Mouse (Mus musculus) right cerebral cortex, postnatal 36 days (tissue): ENCODE measurements around the gene Pkn2.

Experiments
- DNase-seq, 2 experiments: peaks; one replicate each; pipeline ENCODE4 v3.0.0; 2022; ENCODE audit warnings: low spot score in 2 of 2, mixed read lengths in 1 of 2

The Pkn2 gene

DNA sequence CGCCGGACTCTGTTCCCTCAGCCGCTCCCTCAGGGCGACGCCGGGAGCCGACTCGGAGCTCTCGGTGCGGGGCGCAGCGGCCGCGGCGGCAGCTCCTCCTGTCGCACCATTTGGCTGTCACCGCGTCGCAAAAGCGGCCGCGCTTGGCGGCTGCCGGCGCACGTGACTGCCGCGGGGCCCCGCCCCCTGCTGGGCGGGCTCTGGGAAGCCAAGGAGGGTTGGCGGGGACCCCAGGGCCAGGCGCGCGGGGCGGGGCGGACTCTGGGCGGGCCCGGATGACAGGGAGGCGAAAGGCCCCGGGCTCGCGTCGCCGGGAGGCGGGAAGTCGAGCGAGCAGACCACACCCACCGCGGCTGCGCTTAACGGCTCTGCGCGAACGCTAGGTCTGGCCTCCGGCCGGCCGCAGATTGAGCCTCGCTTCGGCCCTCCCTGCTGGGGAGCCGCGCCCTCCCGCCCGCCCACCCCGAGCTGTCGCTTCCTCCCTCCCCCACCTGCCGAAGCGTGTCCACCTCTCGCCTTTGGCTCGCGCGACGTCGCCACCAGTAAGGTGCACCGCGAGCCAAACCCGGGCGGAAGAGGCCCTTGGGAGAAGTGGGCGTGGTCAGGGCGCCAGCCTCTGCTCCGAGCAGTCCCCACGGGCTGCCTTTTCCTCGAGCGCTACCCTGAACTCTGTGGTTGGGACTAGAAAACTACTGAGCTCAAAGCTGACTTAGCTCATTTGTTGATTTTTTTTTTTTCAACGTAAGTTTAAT is at the start of gene Pkn2:
TSS of gene Pkn2 (minus strand) at position 133 of the 752 bp plus-strand sequence.
- DNase-seq: peak; percentile 98

GRCm38 (mm10) chr3:142929906-142930305 is 48.1 kb upstream of the Pkn2 start:
- DNase-seq: no peak

- no peak for DNase-seq
Measured at GRCm38 (mm10) chr3:142927311-142927710, 45.5 kb upstream of the Pkn2 start.

GRCm38 (mm10) chr3:142924831-142925348 is 43.1 kb upstream of the Pkn2 start:
- DNase-seq: no peak

- DNase-seq: no peak
Measured at GRCm38 (mm10) chr3:142919070-142919469, 37.3 kb upstream of the Pkn2 start.

DNA sequence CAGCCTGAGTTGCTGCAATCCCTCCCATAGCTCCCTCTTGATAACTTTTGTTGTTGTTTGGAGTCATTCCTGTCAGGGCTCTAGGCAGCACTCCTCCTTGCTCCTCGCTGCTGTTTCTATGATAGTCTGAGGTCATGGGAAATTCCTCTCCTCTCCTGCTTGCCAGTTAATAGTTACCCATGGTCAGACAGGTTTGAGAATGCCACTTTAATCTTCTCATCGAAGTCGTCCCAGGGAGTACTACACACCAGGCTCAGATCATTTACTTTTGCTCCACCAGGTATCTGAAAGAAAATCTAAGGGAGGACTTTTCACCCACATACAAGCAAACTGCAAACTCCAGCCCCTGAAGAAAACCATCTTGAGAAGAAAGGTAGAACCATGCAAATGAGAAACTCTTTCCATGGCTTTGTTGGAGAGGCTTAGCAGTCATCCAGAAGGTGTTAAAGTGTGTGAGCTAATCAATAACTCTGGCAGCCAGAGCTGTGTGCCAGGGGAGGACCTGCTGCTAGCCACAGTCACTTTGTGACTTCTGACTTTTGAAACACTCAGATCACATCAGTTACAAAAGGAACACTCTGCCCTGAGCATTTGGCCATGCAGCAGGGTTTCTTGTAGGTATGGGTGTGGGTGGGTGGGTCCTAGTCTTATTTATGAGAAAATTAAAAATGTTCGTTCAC is 36.1 kb upstream of the Pkn2 start:
- no peak for DNase-seq

DNA sequence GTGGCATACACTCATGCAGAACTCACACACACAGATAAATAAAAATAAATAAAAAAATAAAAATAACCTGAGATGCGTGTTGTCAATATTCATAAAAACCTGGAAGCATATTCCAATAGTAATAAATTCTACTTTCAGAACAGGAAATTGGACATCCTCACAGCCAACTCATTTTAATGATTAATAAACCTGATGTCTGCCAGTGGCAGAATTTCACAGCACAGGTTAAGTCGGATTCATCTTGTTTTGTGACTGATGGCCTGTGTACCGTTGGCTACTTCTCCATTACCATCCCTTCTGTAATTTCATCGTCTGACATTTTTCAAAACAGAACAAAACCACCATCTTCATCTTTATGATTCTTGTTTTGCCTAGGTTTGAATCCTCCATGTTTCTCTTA is 35.4 kb upstream of the Pkn2 start:
- DNase-seq: no peak

- no peak for DNase-seq
Measured at GRCm38 (mm10) chr3:142913295-142913694, 31.5 kb upstream of the Pkn2 start.

DNA sequence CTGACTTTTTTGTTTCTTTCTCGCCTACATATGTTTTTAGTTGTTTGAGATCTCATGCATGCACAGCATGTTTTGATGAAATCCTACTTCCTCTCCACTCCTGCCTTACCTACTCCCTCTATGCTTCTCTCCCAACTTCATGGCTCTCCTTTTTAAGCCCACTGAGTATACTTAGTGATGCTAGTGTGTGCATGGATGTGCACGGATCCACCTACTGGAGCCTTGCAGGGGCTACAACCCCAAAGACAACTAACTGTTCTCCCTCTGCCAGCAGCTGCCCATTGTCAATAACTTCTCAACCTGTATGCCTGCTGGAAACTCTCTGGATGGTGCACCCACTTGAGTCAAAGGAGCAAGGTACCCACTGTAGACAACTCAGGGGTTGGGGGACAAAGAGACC is 17.9 kb upstream of the Pkn2 start:
- no peak for DNase-seq

- DNase-seq: no peak
Measured at GRCm38 (mm10) chr3:142898949-142899396, 17.2 kb upstream of the Pkn2 start.

DNA sequence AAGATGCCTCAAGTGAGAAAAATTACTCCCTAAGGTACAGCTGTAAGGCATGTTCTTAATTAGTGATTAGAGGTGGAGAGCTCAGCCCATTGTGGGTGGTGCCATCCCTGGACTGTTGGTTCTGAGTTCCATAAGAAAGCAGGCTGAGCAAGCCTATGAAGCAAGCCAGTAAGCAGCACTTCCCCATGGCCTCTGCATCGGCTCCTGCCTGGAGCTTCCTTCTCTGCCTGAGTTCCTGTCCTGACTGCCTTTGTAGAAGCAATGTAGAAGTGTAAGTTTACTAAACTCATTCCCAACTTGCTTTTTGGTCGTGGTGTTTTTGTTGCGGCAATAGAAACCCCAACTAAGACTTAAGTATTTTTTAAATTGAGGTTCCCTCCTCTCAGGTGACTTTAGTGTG is 8.6 kb upstream of the Pkn2 start:
- DNase-seq: no peak

DNA sequence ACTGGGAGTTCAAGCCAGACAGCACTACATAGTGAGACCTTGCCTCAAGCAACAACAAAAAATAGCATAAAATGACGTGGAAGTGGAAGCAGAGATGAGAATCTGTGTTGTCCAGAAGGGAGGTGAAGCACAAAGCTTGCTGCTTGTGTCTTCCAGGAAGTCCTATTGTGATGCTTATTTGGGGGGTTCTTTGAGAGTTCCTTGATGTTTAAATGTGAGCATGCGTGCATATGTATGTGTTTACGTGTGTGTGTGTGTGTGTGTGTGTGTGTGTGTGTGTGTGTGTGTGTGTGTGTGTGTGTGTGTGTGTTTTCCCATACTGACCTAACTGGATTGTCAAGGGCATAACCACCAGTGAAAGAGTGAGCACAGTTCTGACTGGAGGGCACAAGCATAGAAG is 5.2 kb upstream of the Pkn2 start:
- no peak for DNase-seq

DNA sequence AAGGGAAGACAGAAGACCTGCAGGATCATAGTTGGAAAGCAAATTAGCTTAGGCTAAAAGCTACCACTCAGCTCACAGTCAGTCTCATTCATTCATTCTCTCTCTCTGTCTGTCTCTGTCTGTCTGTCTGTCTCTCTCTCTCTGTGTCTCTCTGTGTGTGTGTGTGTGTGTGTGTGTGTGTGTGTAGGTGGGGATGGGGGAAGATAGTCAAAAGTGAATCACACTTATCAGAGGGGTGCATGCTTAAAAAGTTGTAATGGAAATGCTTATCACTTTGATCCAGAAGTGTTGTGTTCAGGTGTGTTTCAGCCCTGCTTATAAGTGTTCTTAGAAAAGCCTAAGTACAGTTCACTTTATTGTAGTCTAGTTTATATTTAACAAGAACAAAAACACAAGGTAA is 2.8 kb upstream of the Pkn2 start:
- no peak for DNase-seq

GRCm38 (mm10) chr3:142881589-142881871 is 274 bp downstream of the Pkn2 start:
- DNase-seq: no peak

DNA sequence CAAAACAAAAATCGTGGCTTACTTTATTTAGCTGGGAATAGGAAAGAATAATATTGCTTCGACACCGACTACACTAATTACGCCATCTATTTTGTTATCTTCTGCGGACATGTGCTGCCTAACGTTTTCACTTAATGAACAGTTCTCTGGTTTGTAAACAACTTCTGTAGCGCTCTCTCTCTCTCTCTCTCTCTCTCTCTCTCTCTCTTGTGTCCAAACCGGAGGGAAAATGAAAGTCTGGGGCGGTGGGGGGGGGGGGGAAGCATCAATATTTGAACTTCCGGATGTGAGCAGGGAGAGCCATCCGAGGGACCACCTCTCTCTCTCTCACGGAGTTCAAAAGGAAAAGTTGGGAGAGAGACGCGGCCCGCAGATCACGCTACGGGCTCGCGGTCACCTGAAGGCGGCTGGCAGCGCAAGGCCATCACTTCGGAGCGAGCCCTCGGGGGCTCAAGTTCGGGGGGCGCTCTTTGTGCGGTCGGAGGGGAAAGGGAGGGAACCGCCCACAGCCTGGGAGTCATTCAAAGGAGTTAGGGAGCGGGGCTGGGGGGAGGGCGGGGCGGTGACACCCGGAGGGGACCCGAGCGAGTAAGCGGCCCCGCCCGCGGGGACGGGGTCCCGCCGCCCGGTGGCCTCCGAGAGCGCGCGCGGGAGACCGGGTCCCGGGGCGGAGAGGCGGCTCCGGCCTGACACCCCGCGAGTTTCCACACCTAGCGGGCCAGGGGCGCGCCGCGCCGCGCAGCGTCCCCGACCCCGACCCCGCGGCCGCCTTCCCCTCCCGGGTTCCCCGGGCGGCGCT is 815 bp downstream of the Pkn2 start:
- peak in 1 of 2 experiments; percentile 6 for DNase-seq

DNA sequence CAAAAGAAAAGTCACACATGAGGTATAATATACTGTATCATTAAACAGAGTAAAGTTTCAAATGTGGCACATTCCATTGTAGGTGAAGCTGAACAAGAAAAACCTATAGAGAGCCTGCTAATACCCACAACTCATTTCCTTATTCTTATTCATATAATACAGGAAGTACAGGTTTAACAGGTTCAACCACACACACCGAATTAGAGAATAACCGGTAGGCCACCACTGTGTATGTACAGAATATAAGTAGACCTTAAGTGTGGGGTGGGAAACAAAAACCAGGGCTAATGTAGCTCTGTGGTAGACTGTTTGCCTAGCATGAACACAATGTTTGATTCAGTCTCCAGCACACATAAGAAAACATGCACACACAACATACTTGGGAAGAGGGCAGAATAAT is 18.6 kb downstream of the Pkn2 start:
- no peak for DNase-seq

DNA sequence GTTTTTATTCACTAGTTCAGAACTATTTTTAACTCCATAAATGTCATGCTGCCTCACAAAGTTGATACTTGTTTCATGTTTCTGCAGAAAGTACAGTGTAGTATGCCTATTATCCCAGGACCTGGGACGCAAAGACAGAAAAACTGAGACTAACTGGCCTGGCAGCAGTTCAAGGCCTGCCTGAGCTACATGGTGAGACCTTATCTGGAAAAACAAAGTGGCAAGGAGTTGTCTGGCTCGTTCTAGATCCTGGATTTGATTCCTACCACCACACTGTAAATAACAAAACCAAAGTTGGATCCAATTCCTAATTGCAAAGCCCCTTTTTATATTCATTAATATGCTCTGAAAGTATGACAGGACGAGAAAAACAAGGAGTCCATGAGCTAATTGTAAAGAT is 25.0 kb downstream of the Pkn2 start:
- DNase-seq: no peak

DNA sequence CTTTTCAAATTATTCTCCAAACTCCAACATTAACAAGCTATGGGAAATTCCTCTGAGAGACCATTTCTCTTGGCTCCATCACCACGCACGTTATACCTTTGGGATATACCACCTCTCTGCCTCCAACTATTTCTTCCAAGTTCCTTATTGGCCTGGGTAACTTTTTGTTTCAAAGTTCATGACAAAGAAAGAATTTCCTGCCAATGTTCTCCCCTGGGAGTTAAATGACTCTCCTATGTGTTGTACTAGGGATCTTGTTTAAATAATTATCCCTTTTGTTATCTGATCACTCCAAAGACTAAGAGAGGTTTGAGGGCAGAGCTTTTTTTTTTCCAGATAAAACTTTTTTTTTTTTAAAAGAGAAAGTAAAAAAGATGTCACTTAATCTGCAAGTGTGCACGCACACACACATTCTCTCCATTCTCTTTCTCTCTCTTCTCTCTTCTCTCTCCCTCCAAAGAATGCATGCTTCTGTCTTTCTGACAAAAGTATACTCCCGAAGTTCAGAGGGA is 25.8 kb downstream of the Pkn2 start:
- no peak for DNase-seq

DNA sequence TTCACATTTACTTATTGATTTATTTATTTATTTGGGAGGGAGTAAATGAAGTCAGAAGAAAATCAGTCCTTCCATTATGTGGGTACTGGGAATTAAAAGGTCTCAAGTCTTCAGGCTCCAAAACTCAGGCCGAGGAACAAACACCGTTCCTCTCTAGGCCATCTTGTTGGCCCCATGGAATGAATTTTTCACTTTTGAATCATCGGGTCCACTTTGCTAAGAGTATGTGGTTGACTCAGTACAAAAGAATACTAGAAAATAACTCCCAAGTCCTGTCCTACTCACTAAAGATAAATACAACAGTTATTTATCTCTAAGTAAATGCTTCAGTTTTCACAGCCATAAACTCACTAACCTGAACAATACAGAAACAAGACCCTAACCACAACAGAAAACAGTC is 28.9 kb downstream of the Pkn2 start:
- DNase-seq: no peak

GRCm38 (mm10) chr3:142851631-142852030 is 30.2 kb downstream of the Pkn2 start:
- no peak for DNase-seq

DNA sequence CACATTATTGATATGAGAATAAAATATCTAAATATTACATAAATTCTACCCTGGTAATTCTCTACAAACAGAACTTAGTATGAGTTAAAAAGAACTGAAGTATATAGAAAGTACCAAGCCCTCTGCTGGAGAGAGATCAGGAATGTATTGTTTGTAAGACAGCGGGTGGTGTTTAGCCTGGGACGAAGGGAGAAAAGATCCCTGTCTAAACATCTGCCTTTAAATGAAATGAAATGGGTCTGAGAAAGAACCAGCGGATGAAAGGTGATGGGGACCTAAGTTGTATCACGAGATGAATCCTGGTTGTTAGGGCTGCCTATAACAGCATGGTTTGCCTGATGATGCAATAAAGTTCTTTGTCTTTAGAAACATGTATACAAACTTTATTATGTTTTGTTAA is 41.8 kb downstream of the Pkn2 start:
- DNase-seq: no peak

DNA sequence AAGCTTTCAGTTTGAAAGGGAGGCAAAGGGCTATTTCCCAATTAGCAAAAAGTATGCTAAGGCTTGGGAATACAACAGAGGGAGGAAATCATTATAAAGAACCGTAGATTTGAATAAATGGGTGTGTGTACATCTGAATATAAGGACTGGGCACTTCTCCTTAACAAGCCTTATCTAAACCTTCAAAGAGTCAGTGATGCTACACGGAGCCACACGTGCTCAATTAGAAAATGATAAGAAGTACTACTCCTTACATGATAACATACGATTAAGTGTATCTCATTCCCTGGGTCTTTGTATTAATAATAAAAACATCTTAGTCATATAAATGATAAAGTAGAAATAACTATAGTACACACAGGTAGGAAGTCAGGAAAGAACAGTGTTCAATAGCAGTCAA is 47.0 kb downstream of the Pkn2 start:
- DNase-seq: no peak
